Mouse (Mus musculus) heart, adult 9 months (tissue): ENCODE measurements around the gene Ppbp.
"Not testable (repeated sequence)": the region's sequence is repeated elsewhere in the genome, so short reads cannot be mapped to it uniquely, and the experiment has no call there.

ENCODE experiments used
- DNase-seq, 2 experiments: peaks; one replicate each; pipeline ENCODE4 v3.0.0; 2022; ENCODE audit warnings: low spot score in 2 of 2

Gene Ppbp

GRCm38 (mm10) chr5:90785659-90786588 lies 17.6 kb downstream of the Ppbp start, which contains the start of gene Cxcl3:
TSS of gene Cxcl3 (plus strand) at chr5:90786103.
- no peak for DNase-seq

GRCm38 (mm10) chr5:90788114-90788513 lies 19.8 kb downstream of the Ppbp start:
- no peak for DNase-seq

- DNase-seq = no peak
These were observed 21.2 kb downstream of the Ppbp start for GRCm38 (mm10) chr5:90789306-90790073.

- DNase-seq = no peak
These were observed 21.8 kb downstream of the Ppbp start for GRCm38 (mm10) chr5:90790074-90790502.

- DNase-seq = no peak
These were observed 25.9 kb downstream of the Ppbp start, which contains the start of gene Cxcl15 for GRCm38 (mm10) chr5:90794195-90794625. TSS of gene Cxcl15 (plus strand) at chr5:90794534.

GRCm38 (mm10) chr5:90795392-90795791 lies 27.1 kb downstream of the Ppbp start:
- not testable (repeated sequence) for DNase-seq

- DNase-seq = no peak
These were observed 36.3 kb downstream of the Ppbp start for GRCm38 (mm10) chr5:90804574-90804973.

- DNase-seq = no peak
These were observed 37.7 kb downstream of the Ppbp start for GRCm38 (mm10) chr5:90806050-90806449.

GRCm38 (mm10) chr5:90807176-90807950 lies 39.0 kb downstream of the Ppbp start:
- DNase-seq = no peak
